Mouse (Mus musculus): ENCODE results near the gene Krtap2-4.

Gene Krtap2-4

DNA sequence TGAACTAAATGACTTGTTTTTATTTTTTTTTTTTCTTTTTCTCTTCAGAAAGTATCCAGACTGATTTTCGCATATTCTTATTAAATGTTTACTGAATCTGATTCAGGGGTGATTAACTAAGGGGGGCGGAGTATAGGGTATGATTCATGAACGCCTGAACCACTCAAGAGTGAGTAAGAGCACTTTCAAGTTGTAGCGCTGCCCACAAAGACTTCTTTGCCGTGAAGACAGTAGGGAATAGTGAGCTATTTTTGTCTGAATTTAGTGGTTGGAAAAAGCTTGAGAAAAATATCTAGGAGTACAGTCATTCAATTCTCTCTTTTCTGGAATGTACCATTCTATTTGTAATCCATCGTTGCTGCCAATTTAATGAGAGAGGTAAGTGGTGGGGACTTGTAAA is 33.1 kb downstream of the Krtap2-4 start:
- DNase-seq: no peak

- no peak for DNase-seq
Measured at GRCm38 (mm10) chr11:99581051-99581450, 33.6 kb downstream of the Krtap2-4 start.

GRCm38 (mm10) chr11:99580636-99581035 is 34.0 kb downstream of the Krtap2-4 start, which contains the start of gene Krtap1-5:
Gene Krtap1-5 (minus strand): TSS chr11:99581016.
- DNase-seq: no peak

DNA sequence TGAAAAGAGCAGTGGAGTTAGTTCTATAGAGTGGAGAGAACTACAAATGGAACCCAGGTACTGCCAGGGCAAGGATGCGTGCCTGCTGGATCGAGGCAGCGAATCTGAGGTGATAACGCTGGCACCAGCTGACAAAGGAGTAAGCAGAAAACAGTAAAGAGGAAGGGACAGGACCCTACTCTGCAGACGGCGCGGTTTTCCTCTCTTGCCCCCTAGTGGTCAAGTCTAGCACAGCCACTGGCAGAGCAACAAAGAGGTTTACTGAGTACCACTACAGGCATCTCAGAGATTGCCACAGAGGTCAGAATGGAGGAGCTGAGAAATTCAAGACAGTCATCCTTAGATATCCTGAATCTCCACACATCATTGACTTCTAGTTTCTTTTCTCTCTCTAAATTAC is 40.5 kb downstream of the Krtap2-4 start:
- peak; percentile 83 for DNase-seq

DNA sequence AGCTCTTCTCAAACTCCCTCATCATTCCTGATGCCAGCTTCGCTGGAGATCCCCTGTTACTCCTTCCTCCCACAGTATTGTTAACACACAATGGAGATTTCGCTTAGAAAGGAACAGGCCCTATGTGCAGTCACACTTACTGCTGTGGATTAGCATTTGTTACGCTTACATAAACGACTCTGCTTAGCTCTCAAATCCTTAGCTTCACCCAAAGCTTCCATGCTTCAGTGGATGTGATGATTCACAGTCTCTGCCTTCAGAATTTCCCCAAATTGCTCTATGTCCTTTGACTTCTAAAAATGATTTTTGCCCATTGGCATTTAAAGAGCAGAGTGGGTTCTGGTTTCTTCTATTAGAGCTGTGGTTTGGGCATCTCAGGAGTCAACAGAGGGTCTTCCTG is 41.5 kb downstream of the Krtap2-4 start:
- no peak for DNase-seq

DNA sequence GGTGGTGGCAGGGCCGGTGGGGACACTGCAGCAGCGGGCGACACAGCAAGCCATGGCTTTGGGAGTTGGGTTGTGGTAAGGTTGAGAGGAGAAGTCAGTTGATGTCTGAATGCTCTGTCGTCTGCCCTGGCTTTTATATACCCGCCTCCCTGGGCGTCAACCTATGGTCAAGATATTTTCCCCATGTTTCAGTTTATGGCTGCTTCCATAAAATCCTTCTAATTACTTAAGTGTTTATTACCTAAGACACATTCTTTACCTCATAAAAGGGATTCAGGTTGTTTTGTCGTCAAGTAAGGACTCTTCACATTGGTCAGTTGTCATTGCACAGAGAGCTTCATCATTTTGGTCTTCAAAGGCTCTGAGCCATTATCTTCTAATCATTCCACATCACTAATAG is 48.1 kb downstream of the Krtap2-4 start, which contains the start of gene Krtap3-1:
TSS of gene Krtap3-1 (minus strand) at position 101 of the 400 bp plus-strand sequence.
- DNase-seq: no peak
